8 mouse cellular contexts compared by ENCODE assay signal in genomic region chr13:64312024-64312915, GRCm38 (mm10). TPM values are rescaled to one million over a fixed set of nuclear protein-coding genes. Genes with fewer than 3 reads are reported as not detected.
A peak's percentile ranks its signal among the peaks of the same experiment; 100 is the strongest.
DNase-seq lines count a peak whose midpoint lies in the region; ATAC-seq and TF ChIP-seq lines count a peak whose summit lies in the region.

TSS of gene Aaed1 (minus strand) at chr13:64312710.

- intact Hi-C loops in heart, adult 2 months (cut with DNase I): loop anchor here (1.0 kb wide), 1 partner anchor 57 kb away; no protein-coding TSS in a partner anchor

- 0 out of 2 replicates have a peak, but pooled peaks have one; percentile 23 for TF ChIP-seq EP300 in heart, adult 2 months (IDR thresholded peaks at IDR 0.05; ENCODE audit: insufficient read depth, low read depth, low read length)

- TF ChIP-seq POLR2A in bone marrow, adult 2 months (IDR thresholded peaks at IDR 0.05; ENCODE audit: borderline replicate concordance, control insufficient read depth, low read depth, low read length): peak; percentile 86; the same call in 1 of the 2 replicates
- TF ChIP-seq POLR2A in heart, adult 2 months (IDR thresholded peaks at IDR 0.05; ENCODE audit: insufficient read depth, low read depth, low read length): peak; percentile 56; the same call in 1 of the 2 replicates
- peak; percentile 70 for TF ChIP-seq POLR2A in kidney, adult 2 months (IDR thresholded peaks at IDR 0.05; ENCODE audit: low read depth, low read length)

- H3K4me2 ChIP-seq in embryonic facial prominence, embryonic 14.5 days (ENCODE audit: low read depth, low read length): peak within 1 kb of the TSS; percentile 61
- H3K4me2 ChIP-seq in limb, embryonic 12.5 days: peak within 1 kb of the TSS; percentile 63
- H3K4me2 ChIP-seq in midbrain, embryonic 14.5 days (ENCODE audit: low read length): peak within 1 kb of the TSS; percentile 63

- H3K4me1 ChIP-seq in bone marrow, adult 2 months (ENCODE audit: control insufficient read depth, insufficient read depth, low read length): peaks cover 3% of the 10 kb centered on the region
- H3K4me1 ChIP-seq in embryonic facial prominence, embryonic 14.5 days (ENCODE audit: control insufficient read depth, insufficient read depth, low read length): no peaks in the 10 kb centered on the region
- peaks cover 15% of the 10 kb centered on the region for H3K4me1 ChIP-seq in heart, adult 2 months (ENCODE audit: control insufficient read depth, insufficient read depth, low read length)
- peaks cover 6% of the 10 kb centered on the region for H3K4me1 ChIP-seq in kidney, adult 2 months (ENCODE audit: control insufficient read depth, insufficient read depth, low read length)
- peaks cover 10% of the 10 kb centered on the region for H3K4me1 ChIP-seq in limb, embryonic 12.5 days (replicated peaks)
- 0 out of 2 replicates have a peak, but pooled peaks cover 4% of the 10 kb centered on the region for H3K4me1 ChIP-seq in midbrain, embryonic 14.5 days (ENCODE audit: control insufficient read depth, insufficient read depth, low read length)

- H3K27ac ChIP-seq in bone marrow, adult 2 months (ENCODE audit: control insufficient read depth, insufficient read depth, low read depth, low read length, poor library complexity): peak within 1 kb of the TSS; percentile 91
- H3K27ac ChIP-seq in embryonic facial prominence, embryonic 14.5 days (replicated peaks; ENCODE audit: low read depth, low read length): peak within 1 kb of the TSS; percentile 86
- peak within 1 kb of the TSS; percentile 95 for H3K27ac ChIP-seq in heart, adult 2 months
- H3K27ac ChIP-seq in kidney, adult 2 months (ENCODE audit: insufficient read depth, low read depth, low read length): peak within 1 kb of the TSS; percentile 65
- H3K27ac ChIP-seq in limb, embryonic 12.5 days: peak within 1 kb of the TSS; percentile 92
- peak within 1 kb of the TSS; percentile 78 for H3K27ac ChIP-seq in midbrain, embryonic 14.5 days (replicated peaks; ENCODE audit: low read depth, low read length)

- no peaks in the 10 kb centered on the region for H3K9me3 ChIP-seq in embryonic facial prominence, embryonic 14.5 days (ENCODE audit: control insufficient read depth, low read length)
- H3K9me3 ChIP-seq in limb, embryonic 12.5 days: no peaks in the 10 kb centered on the region
- H3K9me3 ChIP-seq in midbrain, embryonic 14.5 days (ENCODE audit: control insufficient read depth, low read length): no peaks in the 10 kb centered on the region

- peak within 1 kb of the TSS; percentile 67 for H3K9ac ChIP-seq in embryonic facial prominence, embryonic 14.5 days (ENCODE audit: low read depth, low read length)
- peak within 1 kb of the TSS; percentile 74 for H3K9ac ChIP-seq in heart, adult 2 months (ENCODE audit: low read depth, low read length)
- peak within 1 kb of the TSS; percentile 67 for H3K9ac ChIP-seq in limb, embryonic 12.5 days (replicated peaks)
- H3K9ac ChIP-seq in midbrain, embryonic 14.5 days (replicated peaks; ENCODE audit: low read length): peak within 1 kb of the TSS; percentile 65

- peaks cover 5% of the 10 kb centered on the region for H3K36me3 ChIP-seq in embryonic facial prominence, embryonic 14.5 days (ENCODE audit: control insufficient read depth, insufficient read depth, low read length)
- peaks cover 7% of the 10 kb centered on the region for H3K36me3 ChIP-seq in heart, adult 2 months (ENCODE audit: control insufficient read depth, insufficient read depth, low read length)
- peaks cover 2% of the 10 kb centered on the region; the same call in 1 of the 2 replicates for H3K36me3 ChIP-seq in kidney, adult 2 months (ENCODE audit: control insufficient read depth, insufficient read depth, low read length)
- H3K36me3 ChIP-seq in limb, embryonic 12.5 days: peaks cover 12% of the 10 kb centered on the region
- H3K36me3 ChIP-seq in midbrain, embryonic 14.5 days (ENCODE audit: control insufficient read depth, insufficient read depth, low read length): no peaks in the 10 kb centered on the region

- peak; percentile 86 for DNase-seq in 416B (ENCODE audit: low read depth)
- DNase-seq in embryonic facial prominence, embryonic 14.5 days (ENCODE audit: low spot score): peak; percentile 94
- DNase-seq in heart, adult 2 months: peak; percentile 94
- peak; percentile 96 for DNase-seq in kidney, adult 2 months
- peak; percentile 92 for DNase-seq in midbrain, embryonic 14.5 days
- DNase-seq in spleen, adult 12 weeks (ENCODE audit: low spot score): peak; percentile 82

- no peaks in the 10 kb centered on the region for H3K27me3 ChIP-seq in embryonic facial prominence, embryonic 14.5 days (replicated peaks; ENCODE audit: control insufficient read depth, insufficient read depth, low read length)
- no peaks in the 10 kb centered on the region for H3K27me3 ChIP-seq in heart, adult 2 months (ENCODE audit: control insufficient read depth, insufficient read depth, low read length)
- no peaks in the 10 kb centered on the region for H3K27me3 ChIP-seq in kidney, adult 2 months (replicated peaks; ENCODE audit: control insufficient read depth, insufficient read depth, low read length)
- H3K27me3 ChIP-seq in limb, embryonic 12.5 days: no peaks in the 10 kb centered on the region
- no peaks in the 10 kb centered on the region for H3K27me3 ChIP-seq in midbrain, embryonic 14.5 days (ENCODE audit: control insufficient read depth, insufficient read depth, low read length)

- under 1% methylated on average over 74 of the region's 74 CpGs for WGBS in bone marrow, adult 2 months
- 1% methylated on average over 43 of the region's 74 CpGs for WGBS in embryonic facial prominence, embryonic 14.5 days
- under 1% methylated on average over 72 of the region's 74 CpGs for WGBS in heart, adult 2 months
- under 1% methylated on average over 74 of the region's 74 CpGs for WGBS in kidney, adult 2 months
- under 1% methylated on average over 70 of the region's 74 CpGs for WGBS in limb, embryonic 12.5 days
- WGBS in midbrain, embryonic 14.5 days: under 1% methylated on average over 74 of the region's 74 CpGs

- peak; percentile 89 for ATAC-seq in embryonic facial prominence, embryonic 14.5 days (ENCODE audit: low read depth)
- ATAC-seq in limb, embryonic 12.5 days (ENCODE audit: insufficient number of reproducible peaks, insufficient read depth, low FRiP score, low TSS enrichment, low read depth): peak; percentile 87
- peak; percentile 93 for ATAC-seq in midbrain, embryonic 14.5 days (ENCODE audit: low FRiP score, low TSS enrichment)

- H3K4me3 ChIP-seq in bone marrow, adult 2 months (replicated peaks; ENCODE audit: control insufficient read depth, low read depth, low read length): peak within 1 kb of the TSS; percentile 88
- peak within 1 kb of the TSS; percentile 62 for H3K4me3 ChIP-seq in embryonic facial prominence, embryonic 14.5 days (ENCODE audit: low read depth, low read length)
- peak within 1 kb of the TSS; percentile 69 for H3K4me3 ChIP-seq in heart, adult 2 months
- H3K4me3 ChIP-seq in kidney, adult 2 months (ENCODE audit: insufficient read depth, low read depth, low read length): peak within 1 kb of the TSS; percentile 58
- peak within 1 kb of the TSS; percentile 71 for H3K4me3 ChIP-seq in limb, embryonic 12.5 days (replicated peaks)
- H3K4me3 ChIP-seq in midbrain, embryonic 14.5 days (replicated peaks; ENCODE audit: low read depth, low read length): peak within 1 kb of the TSS; percentile 63

- no peaks in the 10 kb centered on the region; the same call in 1 of the 2 replicates for H3K79me2 ChIP-seq in heart, adult 2 months (replicated peaks; ENCODE audit: control insufficient read depth, insufficient read depth, low read length)

- TF ChIP-seq CTCF in bone marrow, adult 2 months (IDR thresholded peaks at IDR 0.05; ENCODE audit: control insufficient read depth, insufficient read depth, low read length): peak; percentile 26; the same call in 1 of the 2 replicates
- peak; percentile 74 for TF ChIP-seq CTCF in heart, adult 2 months (IDR thresholded peaks at IDR 0.05)
- peak; percentile 36 for TF ChIP-seq CTCF in kidney, adult 2 months (conservative IDR thresholded peaks at IDR 0.05; ENCODE audit: insufficient read depth, insufficient read length, low read depth, low read length)

RNA-seq across cellular contexts. Expression of gene Aaed1, which starts in this region (rescaled TPM):
- 6.7 and 11.1 TPM in 2 replicates for polyA plus RNA-seq in bone marrow, adult 2 months (2011; ENCODE audit: insufficient read depth, insufficient read length, low replicate concordance, missing spikeins)
- 30.1 and 31.8 TPM in 2 replicates for polyA plus RNA-seq in embryonic facial prominence, embryonic 14.5 days (2014; fragmentation: Nextera tagmentation; extraction: Ambion mirVana)
- 10 to 100 TPM; 55.7 to 65.7 TPM for total RNA-seq in heart, adult 2 months (2021)
- 19.6 and 28.4 TPM in 2 replicates for polyA plus RNA-seq in heart, adult 2 months (2012; rRNA removed)
- polyA plus RNA-seq in kidney, adult 2 months (2012; rRNA removed): 22.6 and 25.5 TPM in 2 replicates
- 39.4 and 42.6 TPM in 2 replicates for polyA plus RNA-seq in limb, embryonic 12.5 days (2016; fragmentation: Nextera tagmentation; extraction: Ambion mirVana)
- polyA plus RNA-seq in midbrain, embryonic 14.5 days (2014; fragmentation: Nextera tagmentation; extraction: Ambion mirVana): 9.1 and 11.1 TPM in 2 replicates

Comparison
In these comparisons a context has a peak if more than half of its experiments do, and no peak if none do; other contexts are left out.
1. Peak in every context shown above with its lines: DNase-seq, ATAC-seq, H3K4me3 ChIP-seq and H3K27ac ChIP-seq.